Mouse (Mus musculus) granulocyte monocyte progenitor cell, adult 5-6 weeks (primary cell): ENCODE measurements at regions not wholly inside any gene's neighbourhood (a gene's known extent, or its start where the extent isn't known, plus 50 kb on each side); places are given as distances from the start of the nearest gene placed in this dataset.

ENCODE experiments used
- ATAC-seq: replicated peaks from 2 replicates; pipeline ENCODE4 v1.8.0; 2016; ENCODE audit warnings: mild to moderate bottlenecking, moderate TSS enrichment, inconsistent platforms; ENCODE audit not compliant: poor library complexity, severe bottlenecking

- ATAC-seq: peak; percentile 72
These were observed 55.3 kb upstream of the Plcb1 start for GRCm38 (mm10) chr2:134730547-134730946.

GRCm38 (mm10) chr2:134726713-134727112, 59.2 kb upstream of the Plcb1 start:
- ATAC-seq: 0 out of 2 replicates have a peak, but pooled peaks have one; percentile 21

GRCm38 (mm10) chr2:134724071-134724470, 61.8 kb upstream of the Plcb1 start:
- ATAC-seq: peak; percentile 64

- no peak for ATAC-seq
These were observed 68.0 kb upstream of the Plcb1 start for GRCm38 (mm10) chr2:134717815-134718362.

- ATAC-seq: no peak
These were observed 69.3 kb upstream of the Plcb1 start for GRCm38 (mm10) chr2:134716531-134716930.

DNA sequence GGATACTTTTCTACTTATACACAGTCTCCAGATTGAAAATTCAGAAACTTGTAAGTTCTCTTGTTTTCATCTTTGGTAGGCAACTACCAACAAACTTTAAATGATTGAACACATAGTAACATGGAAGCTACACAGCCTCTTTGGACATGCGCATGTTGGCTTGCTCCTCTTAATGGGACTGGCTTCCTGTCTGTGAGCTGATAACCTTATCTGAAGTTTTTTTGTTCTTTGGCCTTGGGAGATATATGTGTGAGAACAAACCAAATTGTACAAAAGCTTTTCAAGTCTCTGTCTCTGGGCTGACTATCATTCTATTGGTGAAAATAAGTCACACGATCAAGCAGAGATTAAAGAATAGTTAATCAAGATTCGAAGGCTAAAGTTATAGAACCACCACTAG, 70.1 kb upstream of the Tmx4 start:
- ATAC-seq: no peak

DNA sequence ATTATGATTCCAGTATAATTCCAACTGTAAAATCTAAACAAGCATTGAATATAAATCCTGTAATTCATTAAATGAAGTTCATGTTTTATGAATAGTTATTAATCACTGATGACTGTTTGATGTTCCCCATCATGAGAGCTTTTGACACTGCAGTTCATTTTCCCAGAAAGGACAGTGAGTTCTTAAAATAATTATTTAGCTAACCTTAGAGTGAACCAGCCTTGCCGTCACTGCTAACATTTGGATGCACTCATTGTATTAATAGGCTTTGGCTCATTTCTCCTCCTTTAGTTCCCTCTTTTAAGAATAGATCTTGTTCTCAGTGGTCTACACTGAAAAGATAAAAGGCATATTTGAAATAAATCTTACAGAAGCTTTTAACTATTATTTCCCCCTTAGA, 64.8 kb upstream of the Tmx4 start:
- no peak for ATAC-seq

DNA sequence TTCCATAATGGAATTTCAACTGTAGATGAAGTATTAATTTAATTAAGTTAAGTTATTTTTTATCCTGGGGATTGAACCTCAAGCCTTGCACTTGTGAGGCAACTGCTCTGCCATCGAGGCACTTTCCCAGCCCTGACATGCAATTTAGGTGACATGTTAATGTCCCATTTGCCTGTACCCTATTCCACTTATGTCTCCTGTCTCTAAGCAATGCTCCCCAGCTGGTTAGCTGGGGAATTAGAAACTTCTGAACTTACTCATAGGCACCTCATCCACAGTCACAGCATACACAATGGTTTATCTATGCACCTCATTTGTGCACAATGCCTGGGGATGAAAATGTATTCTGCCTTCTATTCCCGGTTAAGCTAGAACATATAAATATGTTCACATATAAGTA, 59.1 kb upstream of the Tmx4 start:
- ATAC-seq: no peak

- no peak for ATAC-seq
These were observed 53.5 kb upstream of the Tmx4 start for GRCm38 (mm10) chr2:134697424-134697823.

GRCm38 (mm10) chr2:134696394-134696793, 52.4 kb upstream of the Tmx4 start:
- peak; percentile 88 for ATAC-seq
